Mouse (Mus musculus): ENCODE results near the gene Olfr1132.
"Not testable (repeated sequence)": the region's sequence is repeated elsewhere in the genome, so short reads cannot be mapped to it uniquely, and the experiment has no call there.

The Olfr1132 gene

GRCm38 (mm10) chr2:87637435-87637834 is at the start of gene Olfr1132:
TSS of gene Olfr1132 (minus strand) at chr2:87637535.
- no peak for DNase-seq

- no peak for DNase-seq
These were observed 36.2 kb upstream of the Olfr1132 start, which contains the start of gene Olfr1135 for GRCm38 (mm10) chr2:87673564-87673963. TSS of gene Olfr1135 (minus strand) at chr2:87673664.

- no peak for DNase-seq
These were observed 21.0 kb upstream of the Olfr1132 start, which contains the start of gene Olfr1134 for GRCm38 (mm10) chr2:87658360-87658759. TSS of gene Olfr1134 (minus strand) at chr2:87658460.

GRCm38 (mm10) chr2:87647274-87647673 is 9.9 kb upstream of the Olfr1132 start, which contains the start of gene Olfr1133:
TSS of gene Olfr1133 (minus strand) at chr2:87647374.
- no peak for DNase-seq

GRCm38 (mm10) chr2:87642441-87642840 is 5.1 kb upstream of the Olfr1132 start:
- no peak for DNase-seq

GRCm38 (mm10) chr2:87626804-87627203 is 10.5 kb downstream of the Olfr1132 start, which contains the start of gene Olfr1131:
TSS of gene Olfr1131 (plus strand) at chr2:87627104.
- no peak for DNase-seq

- DNase-seq: not testable (repeated sequence)
These were observed 31.4 kb downstream of the Olfr1132 start, which contains the start of gene Olfr1130 for GRCm38 (mm10) chr2:87605912-87606311. TSS of gene Olfr1130 (plus strand) at chr2:87606212.

Measured in thymus, postnatal 36 days (tissue).